Mouse (Mus musculus) megakaryocyte, adult 5-6 weeks (primary cell): ENCODE data around the gene Rimkla. TPM values are rescaled to one million over a fixed set of nuclear protein-coding genes. Genes with fewer than 3 reads are reported as not detected.

Experiments
- ATAC-seq: 2 replicates; pipeline ENCODE4 v1.8.0; 2016; ENCODE audit warnings: mild to moderate bottlenecking, inconsistent platforms; ENCODE audit not compliant: poor library complexity, severe bottlenecking
- total RNA-seq, 2 experiments: library from RNA; stranded (forward) in 1 of 2; stranded (reverse) in 1 of 2; fragments of 153-499, 151-499 nt in 1 of 2; fragments of 221-1000, 200-1000 nt in 1 of 2; gene quantifications; 2 replicates each; pipeline versions ENCODE4 v1.2.3 to v1.2.4; 2015 to 2017

The Rimkla gene
- total RNA-seq, 2 experiments from 2014 or later = not detected

GRCm38 (mm10) chr4:119472545-119472944 lies 19.9 kb downstream of the Rimkla start:
- ATAC-seq = no peak

- ATAC-seq = no peak
These were observed 24.6 kb downstream of the Rimkla start for GRCm38 (mm10) chr4:119467720-119468380.

GRCm38 (mm10) chr4:119465841-119466240 lies 26.6 kb downstream of the Rimkla start:
- ATAC-seq = no peak

- peak; percentile 79 for ATAC-seq
These were observed 28.5 kb downstream of the Rimkla start for GRCm38 (mm10) chr4:119463756-119464419.

GRCm38 (mm10) chr4:119462858-119463755 lies 29.3 kb downstream of the Rimkla start:
- 0 out of 2 replicates have a peak, but pooled peaks have one; percentile 23 for ATAC-seq

GRCm38 (mm10) chr4:119462457-119462856 lies 30.0 kb downstream of the Rimkla start:
- peak; percentile 51 for ATAC-seq

GRCm38 (mm10) chr4:119460728-119461141 lies 31.7 kb downstream of the Rimkla start:
- no peak for ATAC-seq

- no peak for ATAC-seq
These were observed 32.1 kb downstream of the Rimkla start for GRCm38 (mm10) chr4:119460296-119460695.

- ATAC-seq = no peak
These were observed 38.9 kb downstream of the Rimkla start for GRCm38 (mm10) chr4:119453533-119453932.

- ATAC-seq = no peak
These were observed 39.3 kb downstream of the Rimkla start for GRCm38 (mm10) chr4:119453128-119453527.

GRCm38 (mm10) chr4:119450436-119450835 lies 42.0 kb downstream of the Rimkla start:
- no peak for ATAC-seq

GRCm38 (mm10) chr4:119447786-119448185 lies 44.6 kb downstream of the Rimkla start:
- no peak for ATAC-seq

- ATAC-seq = no peak
These were observed 45.2 kb downstream of the Rimkla start for GRCm38 (mm10) chr4:119447261-119447660.

- no peak for ATAC-seq
These were observed 49.9 kb downstream of the Rimkla start for GRCm38 (mm10) chr4:119442539-119442938.

GRCm38 (mm10) chr4:119441836-119442235 lies 50.6 kb downstream of the Rimkla start:
- no peak for ATAC-seq

- no peak for ATAC-seq
These were observed 54.5 kb downstream of the Rimkla start for GRCm38 (mm10) chr4:119437936-119438335.

GRCm38 (mm10) chr4:119430678-119431077 lies 61.8 kb downstream of the Rimkla start:
- peak; percentile 92 for ATAC-seq

GRCm38 (mm10) chr4:119427680-119428079 lies 64.7 kb downstream of the Rimkla start:
- ATAC-seq = no peak

- no peak for ATAC-seq
These were observed 66.8 kb downstream of the Rimkla start for GRCm38 (mm10) chr4:119425601-119426000.

GRCm38 (mm10) chr4:119425077-119425476 lies 67.4 kb downstream of the Rimkla start:
- ATAC-seq = no peak

GRCm38 (mm10) chr4:119422294-119422964 lies 70.0 kb downstream of the Rimkla start, which contains the start of the genes Ppcs and Zmynd12:
Gene Ppcs, minus strand, starts transcription at chr4:119422420.
Gene Zmynd12, plus strand, starts transcription at chr4:119422814.
- ATAC-seq = peak; percentile 90
